ENCODE assay signal across 21 mouse cellular contexts in genomic region chr3:84125704-84126289, GRCm38 (mm10). TPM values are rescaled to one million over a fixed set of nuclear protein-coding genes. Genes with fewer than 3 reads are reported as not detected.
DNase-seq lines count a peak whose midpoint lies in the region; ATAC-seq lines count a peak whose summit lies in the region.
"Had no signal": no experiment of that assay in that cellular context is flagged by ENCODE, and none has a peak within 500 bp of the region (broad histone marks: within the 10 kb centered on the region; RNA-seq: fewer than 3 reads in every experiment).

No protein-coding gene starts in this region.

- DNase-seq in heart, postnatal 4 days, result no peak
- DNase-seq in CD4-positive helper T cell, adult 2 months (ENCODE audit: low read depth, low spot score), result peak; percentile 24
- no peak for DNase-seq in embryonic facial prominence, embryonic 10.5 days (ENCODE audit: low spot score)
- DNase-seq in cerebellum, postnatal 14 days, result no peak
- no peak for DNase-seq in cerebellum, adult 11 months
- no peak for DNase-seq in urinary bladder, postnatal 25 days (ENCODE audit: low spot score)
- DNase-seq: adrenal gland, adult 8-10 months; cerebellum, adult 11-12 months; cerebellum, postnatal 36 days; gastrocnemius, postnatal 36 days; lung, postnatal 14 days; right cerebral cortex, postnatal 4 days had no signal

- no peak overlapping the region for H3K27ac ChIP-seq in heart, embryonic 16.5 days (ENCODE audit: low read length)
- H3K27ac ChIP-seq in embryonic facial prominence, embryonic 10.5 days (replicated peaks), result peak overlapping the region; percentile 61
- H3K27ac ChIP-seq: embryonic facial prominence, embryonic 13.5 days; hindbrain, embryonic 10.5 days; limb, embryonic 10.5 days; midbrain, embryonic 10.5 days had no signal

- no peak overlapping the region for H3K4me2 ChIP-seq in heart, embryonic 16.5 days (ENCODE audit: low read depth, low read length)
- H3K4me2 ChIP-seq: embryonic facial prominence, embryonic 13.5 days; heart, embryonic 13.5 days; liver, embryonic 11.5 days had no signal

- H3K4me1 ChIP-seq in heart, embryonic 16.5 days (ENCODE audit: control insufficient read depth, insufficient read depth, low read length), result peaks cover 4% of the 10 kb centered on the region; the same call in 1 of the 2 replicates
- H3K4me1 ChIP-seq in embryonic facial prominence, embryonic 10.5 days, result peaks cover 49% of the 10 kb centered on the region

- H3K4me3 ChIP-seq in heart, embryonic 16.5 days (ENCODE audit: low read length), result no peak overlapping the region
- no peak overlapping the region for H3K4me3 ChIP-seq in embryonic facial prominence, embryonic 10.5 days
- H3K4me3 ChIP-seq: embryonic facial prominence, embryonic 13.5 days; heart, embryonic 13.5 days; hindbrain, embryonic 10.5 days; limb, embryonic 10.5 days; midbrain, embryonic 10.5 days had no signal

- no peaks in the 10 kb centered on the region for H3K36me3 ChIP-seq in heart, embryonic 16.5 days (ENCODE audit: control insufficient read depth, insufficient read depth)
- H3K36me3 ChIP-seq in embryonic facial prominence, embryonic 10.5 days (replicated peaks), result no peaks in the 10 kb centered on the region
- H3K36me3 ChIP-seq: embryonic facial prominence, embryonic 13.5 days; heart, embryonic 13.5 days; hindbrain, embryonic 10.5 days; limb, embryonic 10.5 days; midbrain, embryonic 10.5 days had no signal

- WGBS in heart, embryonic 16.5 days, result 60% methylated on average over 6 of the region's 6 CpGs
- 72% methylated on average over 6 of the region's 6 CpGs for WGBS in embryonic facial prominence, embryonic 10.5 days

- ATAC-seq in heart, embryonic 16.5 days (replicated peaks; ENCODE audit: extremely low read depth, insufficient read depth, low FRiP score), result 0 out of 2 replicates have a peak, but pooled peaks have one; percentile 14
- ATAC-seq in monocyte, adult 5-6 weeks (replicated peaks; ENCODE audit: insufficient number of reproducible peaks, low FRiP score, low TSS enrichment, poor library complexity, severe bottlenecking), result peak; percentile 77

- no peaks in the 10 kb centered on the region for H3K27me3 ChIP-seq in heart, embryonic 16.5 days (ENCODE audit: control insufficient read depth, insufficient read depth, low read length)
- no peaks in the 10 kb centered on the region for H3K27me3 ChIP-seq in embryonic facial prominence, embryonic 10.5 days (replicated peaks; ENCODE audit: low read depth, poor library complexity, severe bottlenecking)
- H3K27me3 ChIP-seq: embryonic facial prominence, embryonic 13.5 days; heart, embryonic 13.5 days had no signal

- no peaks in the 10 kb centered on the region for H3K9me3 ChIP-seq in heart, embryonic 16.5 days (replicated peaks; ENCODE audit: control insufficient read depth, low read length)
- H3K9me3 ChIP-seq in embryonic facial prominence, embryonic 10.5 days, result no peaks in the 10 kb centered on the region
- H3K9me3 ChIP-seq: embryonic facial prominence, embryonic 13.5 days; heart, embryonic 13.5 days; hindbrain, embryonic 10.5 days; limb, embryonic 10.5 days; midbrain, embryonic 10.5 days had no signal

- H3K9ac ChIP-seq in heart, embryonic 16.5 days (ENCODE audit: low read length), result no peak overlapping the region
- H3K9ac ChIP-seq: embryonic facial prominence, embryonic 13.5 days; heart, embryonic 13.5 days had no signal

RNA-seq across cellular contexts. Expression of gene Mnd1, which starts 29.8 kb away (rescaled TPM):
- polyA plus RNA-seq in heart, embryonic 16.5 days (2015; fragmentation: Nextera tagmentation; extraction: Ambion mirVana), result 8.5 and 10.6 TPM in 2 replicates
- total RNA-seq in heart, postnatal 4 days (2021), result 1 to 10 TPM; 9.2 to 9.8 TPM
- 13.4 and 15.2 TPM in 2 replicates for polyA plus RNA-seq in embryonic facial prominence, embryonic 10.5 days (2016; fragmentation: Nextera tagmentation; extraction: Ambion mirVana)
- 5.8 TPM in 1 of 3 replicates, not detected in the others for total RNA-seq in monocyte, adult 5-6 weeks (2017)

RNA-seq across cellular contexts. Expression of gene Gm6525, which starts 48.1 kb away (rescaled TPM):
- polyA plus RNA-seq in heart, embryonic 16.5 days (2015; fragmentation: Nextera tagmentation; extraction: Ambion mirVana), result 0.24 and 0.32 TPM in 2 replicates
- not detected for total RNA-seq in heart, postnatal 4 days (2021)
- polyA plus RNA-seq in embryonic facial prominence, embryonic 10.5 days (2016; fragmentation: Nextera tagmentation; extraction: Ambion mirVana), result 0.91 and 1.3 TPM in 2 replicates
- total RNA-seq in monocyte, adult 5-6 weeks (2017), result not detected in 3 replicates
- total RNA-seq: adrenal gland, adult 8-10 months; gastrocnemius, postnatal 36 days had no signal
- polyA plus RNA-seq: large intestine, adult 2 months had no signal
